ENCODE assay signal across 13 mouse cellular contexts in genomic region chr7:30315559-30316529, GRCm38 (mm10). TPM values are rescaled to one million over a fixed set of nuclear protein-coding genes. Genes with fewer than 3 reads are reported as not detected.
DNase-seq lines count a peak whose midpoint lies in the region; ATAC-seq and TF ChIP-seq lines count a peak whose summit lies in the region.
"Had no signal": no experiment of that assay in that cellular context is flagged by ENCODE, and none has a peak within 500 bp of the region (broad histone marks: within the 10 kb centered on the region; RNA-seq: fewer than 3 reads in every experiment).

No protein-coding gene starts in this region.

- H3K27ac ChIP-seq in heart, embryonic 11.5 days (ENCODE audit: low read depth, low read length) = no peak overlapping the region
- H3K27ac ChIP-seq in midbrain, embryonic 10.5 days (replicated peaks) = no peak overlapping the region
- H3K27ac ChIP-seq in midbrain, embryonic 16.5 days (ENCODE audit: low read length) = no peak overlapping the region
- peak overlapping the region; percentile 84 for H3K27ac ChIP-seq in limb, embryonic 10.5 days
- H3K27ac ChIP-seq in stomach, postnatal 0 days (replicated peaks) = no peak overlapping the region

- 71% methylated on average over 13 of the region's 13 CpGs for WGBS in heart, embryonic 11.5 days (ENCODE audit: insufficient replicate concordance)
- WGBS in midbrain, embryonic 10.5 days = 79% methylated on average over 13 of the region's 13 CpGs
- WGBS in midbrain, embryonic 16.5 days = 79% methylated on average over 13 of the region's 13 CpGs
- WGBS in limb, embryonic 10.5 days = 78% methylated on average over 13 of the region's 13 CpGs
- WGBS in stomach, postnatal 0 days = 55% methylated on average over 13 of the region's 13 CpGs

- no peak for TF ChIP-seq EP300 in stomach, postnatal 0 days (optimal IDR thresholded peaks at IDR 0.05)

- H3K4me3 ChIP-seq in heart, embryonic 11.5 days (ENCODE audit: low read depth, low read length) = peak overlapping the region; percentile 42
- 0 out of 2 replicates have a peak overlapping the region, but pooled peaks have one; percentile 45 for H3K4me3 ChIP-seq in midbrain, embryonic 10.5 days
- no peak overlapping the region for H3K4me3 ChIP-seq in midbrain, embryonic 16.5 days (ENCODE audit: low read depth, low read length)
- peak overlapping the region; percentile 68 for H3K4me3 ChIP-seq in limb, embryonic 10.5 days
- peak overlapping the region; percentile 24; the same call in 1 of the 2 replicates for H3K4me3 ChIP-seq in stomach, postnatal 0 days (ENCODE audit: low read depth, low read length)

- peaks cover 7% of the 10 kb centered on the region for H3K4me1 ChIP-seq in heart, embryonic 11.5 days (ENCODE audit: control insufficient read depth, insufficient read depth, low read length)
- H3K4me1 ChIP-seq in midbrain, embryonic 10.5 days = peaks cover 14% of the 10 kb centered on the region
- peaks cover 2% of the 10 kb centered on the region for H3K4me1 ChIP-seq in midbrain, embryonic 16.5 days (ENCODE audit: control insufficient read depth, insufficient read depth, low read length)
- peaks cover 32% of the 10 kb centered on the region for H3K4me1 ChIP-seq in limb, embryonic 10.5 days
- no peaks in the 10 kb centered on the region for H3K4me1 ChIP-seq in stomach, postnatal 0 days (replicated peaks; ENCODE audit: control insufficient read depth, insufficient read depth)

- no peak for ATAC-seq in heart, embryonic 11.5 days (replicated peaks; ENCODE audit: insufficient number of reproducible peaks, low FRiP score, low TSS enrichment)
- ATAC-seq in midbrain, embryonic 16.5 days = no peak
- ATAC-seq in stomach, postnatal 0 days (ENCODE audit: low FRiP score, low TSS enrichment) = no peak

- H3K4me2 ChIP-seq in heart, embryonic 11.5 days = peak overlapping the region; percentile 62
- no peak overlapping the region for H3K4me2 ChIP-seq in midbrain, embryonic 16.5 days (ENCODE audit: low read length)
- H3K4me2 ChIP-seq in stomach, postnatal 0 days (replicated peaks; ENCODE audit: low read depth) = peak overlapping the region; percentile 43; the same call in 1 of the 2 replicates

- peak overlapping the region; percentile 62 for H3K9ac ChIP-seq in heart, embryonic 11.5 days (ENCODE audit: low read depth, low read length)
- no peak overlapping the region for H3K9ac ChIP-seq in midbrain, embryonic 16.5 days (ENCODE audit: low read depth, low read length)
- H3K9ac ChIP-seq in stomach, postnatal 0 days (ENCODE audit: low read length) = no peak overlapping the region

- no peaks in the 10 kb centered on the region for H3K27me3 ChIP-seq in heart, embryonic 11.5 days (ENCODE audit: control insufficient read depth, insufficient read depth, low read length)
- H3K27me3 ChIP-seq in midbrain, embryonic 10.5 days (ENCODE audit: low read depth, poor library complexity, severe bottlenecking) = no peaks in the 10 kb centered on the region
- H3K27me3 ChIP-seq in midbrain, embryonic 16.5 days (ENCODE audit: control insufficient read depth, insufficient read depth, low read depth, low read length) = no peaks in the 10 kb centered on the region
- H3K27me3 ChIP-seq in limb, embryonic 10.5 days (ENCODE audit: low read depth, poor library complexity, severe bottlenecking) = no peaks in the 10 kb centered on the region
- no peaks in the 10 kb centered on the region for H3K27me3 ChIP-seq in stomach, postnatal 0 days (ENCODE audit: control insufficient read depth, insufficient read depth, low read length)

- H3K9me3 ChIP-seq in heart, embryonic 11.5 days (replicated peaks; ENCODE audit: control insufficient read depth, low read length) = no peaks in the 10 kb centered on the region
- H3K9me3 ChIP-seq in midbrain, embryonic 10.5 days (replicated peaks) = no peaks in the 10 kb centered on the region
- H3K9me3 ChIP-seq in midbrain, embryonic 16.5 days (replicated peaks; ENCODE audit: control insufficient read depth, low read length, poor library complexity, severe bottlenecking) = no peaks in the 10 kb centered on the region
- no peaks in the 10 kb centered on the region for H3K9me3 ChIP-seq in limb, embryonic 10.5 days (replicated peaks)
- no peaks in the 10 kb centered on the region for H3K9me3 ChIP-seq in stomach, postnatal 0 days (ENCODE audit: control insufficient read depth, low read length)

- H3K36me3 ChIP-seq in heart, embryonic 11.5 days (ENCODE audit: control insufficient read depth, insufficient read depth, low read length) = no peaks in the 10 kb centered on the region
- peaks cover 33% of the 10 kb centered on the region for H3K36me3 ChIP-seq in midbrain, embryonic 10.5 days
- no peaks in the 10 kb centered on the region for H3K36me3 ChIP-seq in midbrain, embryonic 16.5 days (ENCODE audit: control insufficient read depth, insufficient read depth, low read length)
- H3K36me3 ChIP-seq in limb, embryonic 10.5 days = peaks cover 72% of the 10 kb centered on the region
- H3K36me3 ChIP-seq in stomach, postnatal 0 days (ENCODE audit: control insufficient read depth, insufficient read depth, low read length) = no peaks in the 10 kb centered on the region

- TF ChIP-seq CTCF in stomach, postnatal 0 days (IDR thresholded peaks at IDR 0.05; ENCODE audit: low read depth) = no peak

- DNase-seq in heart, postnatal 4 days = no peak
- DNase-seq in midbrain, embryonic 10.5 days (ENCODE audit: low spot score) = no peak
- no peak for DNase-seq in limb, embryonic 10.5 days (ENCODE audit: low spot score)
- no peak for DNase-seq in stomach, postnatal 0 days (ENCODE audit: low spot score)
- DNase-seq in yolk sac, embryonic 10.5 days (ENCODE audit: low spot score) = no peak
- DNase-seq: cerebellum, postnatal 14 days; right cerebral cortex, postnatal 25 days had no signal

RNA-seq across cellular contexts. Expression of gene Syne4, which starts 1.2 kb away (rescaled TPM):
- polyA plus RNA-seq in heart, embryonic 11.5 days (2014; fragmentation: Nextera tagmentation; extraction: Ambion mirVana) = 18.1 and 20.0 TPM in 2 replicates
- 1 to 10 TPM; 1.3 to 3.2 TPM for total RNA-seq in heart, postnatal 4 days (2021)
- polyA plus RNA-seq in midbrain, embryonic 10.5 days (2016; fragmentation: Nextera tagmentation; extraction: Ambion mirVana) = 13.7 and 14.8 TPM in 2 replicates
- 13.4 and 16.0 TPM in 2 replicates for polyA plus RNA-seq in midbrain, embryonic 16.5 days (2015; fragmentation: Nextera tagmentation; extraction: Ambion mirVana)
- polyA plus RNA-seq in limb, embryonic 10.5 days (2016; fragmentation: Nextera tagmentation; extraction: Ambion mirVana) = 52.9 and 92.3 TPM in 2 replicates
- polyA plus RNA-seq in stomach, postnatal 0 days (2015; fragmentation: Nextera tagmentation; extraction: Ambion mirVana) = 13.5 and 14.2 TPM in 2 replicates
- total RNA-seq: megakaryocyte-erythroid progenitor cell, adult 5-6 weeks had no signal

RNA-seq across cellular contexts. Expression of gene E130208F15Rik, which starts 5.7 kb away (rescaled TPM):
- polyA plus RNA-seq in heart, embryonic 11.5 days (2014; fragmentation: Nextera tagmentation; extraction: Ambion mirVana) = not detected in 2 replicates
- total RNA-seq in heart, postnatal 4 days (2021) = under 1 TPM; 0.70 to 0.91 TPM
- polyA plus RNA-seq in midbrain, embryonic 10.5 days (2016; fragmentation: Nextera tagmentation; extraction: Ambion mirVana) = 2.6 and 4.6 TPM in 2 replicates
- not detected in 2 replicates for polyA plus RNA-seq in midbrain, embryonic 16.5 days (2015; fragmentation: Nextera tagmentation; extraction: Ambion mirVana)
- polyA plus RNA-seq in limb, embryonic 10.5 days (2016; fragmentation: Nextera tagmentation; extraction: Ambion mirVana) = 2.1 and 4.2 TPM in 2 replicates
- not detected in 2 replicates for polyA plus RNA-seq in stomach, postnatal 0 days (2015; fragmentation: Nextera tagmentation; extraction: Ambion mirVana)
- total RNA-seq: megakaryocyte-erythroid progenitor cell, adult 5-6 weeks had no signal
- polyA plus RNA-seq: forebrain, embryonic 11.5 days; neural tube, embryonic 14.5 days had no signal

RNA-seq across cellular contexts. Expression of gene Alkbh6, which starts 7.3 kb away (rescaled TPM):
- 65.5 and 66.1 TPM in 2 replicates for polyA plus RNA-seq in heart, embryonic 11.5 days (2014; fragmentation: Nextera tagmentation; extraction: Ambion mirVana)
- total RNA-seq in heart, postnatal 4 days (2021) = 10 to 100 TPM; 29.4 to 30.8 TPM
- 95.4 and 96.9 TPM in 2 replicates for polyA plus RNA-seq in midbrain, embryonic 10.5 days (2016; fragmentation: Nextera tagmentation; extraction: Ambion mirVana)
- 120 and 127 TPM in 2 replicates for polyA plus RNA-seq in midbrain, embryonic 16.5 days (2015; fragmentation: Nextera tagmentation; extraction: Ambion mirVana)
- 93.3 and 107 TPM in 2 replicates for polyA plus RNA-seq in limb, embryonic 10.5 days (2016; fragmentation: Nextera tagmentation; extraction: Ambion mirVana)
- polyA plus RNA-seq in stomach, postnatal 0 days (2015; fragmentation: Nextera tagmentation; extraction: Ambion mirVana) = 55.4 and 58.8 TPM in 2 replicates

RNA-seq across cellular contexts. Expression of gene Sdhaf1, which starts 7.9 kb away (rescaled TPM):
- 14.6 and 16.6 TPM in 2 replicates for polyA plus RNA-seq in heart, embryonic 11.5 days (2014; fragmentation: Nextera tagmentation; extraction: Ambion mirVana)
- 10 to 100 TPM; 15.5 to 16.6 TPM for total RNA-seq in heart, postnatal 4 days (2021)
- polyA plus RNA-seq in midbrain, embryonic 10.5 days (2016; fragmentation: Nextera tagmentation; extraction: Ambion mirVana) = 19.3 and 22.5 TPM in 2 replicates
- polyA plus RNA-seq in midbrain, embryonic 16.5 days (2015; fragmentation: Nextera tagmentation; extraction: Ambion mirVana) = 15.2 and 16.9 TPM in 2 replicates
- 18.3 and 18.4 TPM in 2 replicates for polyA plus RNA-seq in limb, embryonic 10.5 days (2016; fragmentation: Nextera tagmentation; extraction: Ambion mirVana)
- 19.1 and 20.2 TPM in 2 replicates for polyA plus RNA-seq in stomach, postnatal 0 days (2015; fragmentation: Nextera tagmentation; extraction: Ambion mirVana)

RNA-seq across cellular contexts. Expression of gene Clip3, which starts 24.3 kb away (rescaled TPM):
- polyA plus RNA-seq in heart, embryonic 11.5 days (2014; fragmentation: Nextera tagmentation; extraction: Ambion mirVana) = 18.6 and 22.1 TPM in 2 replicates
- total RNA-seq in heart, postnatal 4 days (2021) = 10 to 100 TPM; 10.1 to 12.8 TPM
- 54.9 and 76.3 TPM in 2 replicates for polyA plus RNA-seq in midbrain, embryonic 10.5 days (2016; fragmentation: Nextera tagmentation; extraction: Ambion mirVana)
- polyA plus RNA-seq in midbrain, embryonic 16.5 days (2015; fragmentation: Nextera tagmentation; extraction: Ambion mirVana) = 100 and 124 TPM in 2 replicates
- 37.8 and 51.7 TPM in 2 replicates for polyA plus RNA-seq in limb, embryonic 10.5 days (2016; fragmentation: Nextera tagmentation; extraction: Ambion mirVana)
- polyA plus RNA-seq in stomach, postnatal 0 days (2015; fragmentation: Nextera tagmentation; extraction: Ambion mirVana) = 9.6 and 10.2 TPM in 2 replicates
- total RNA-seq: granulocyte monocyte progenitor cell, adult 5-6 weeks; megakaryocyte-erythroid progenitor cell, adult 5-6 weeks had no signal
